In the genomic region with DNA sequence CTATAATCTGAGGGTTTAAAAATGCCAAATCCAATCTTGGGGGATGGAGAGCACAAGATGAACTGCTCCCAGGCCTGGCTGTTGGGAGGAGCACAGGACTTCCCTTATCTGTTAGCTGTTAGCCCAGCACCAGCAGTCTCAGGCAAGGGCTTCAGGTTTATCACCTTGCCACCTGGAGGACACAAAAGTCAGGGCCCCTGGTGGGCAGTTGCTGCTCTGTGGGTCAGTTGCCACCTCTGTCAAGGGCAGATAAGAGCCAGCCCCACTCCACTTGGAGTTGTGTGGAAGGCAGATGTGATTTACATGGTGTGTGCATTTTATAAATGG, we compare ENCODE assay signal across 10 mouse cellular contexts.
DNase-seq lines count a peak whose midpoint lies in the region; ATAC-seq lines count a peak whose summit lies in the region.
"Had no signal": no experiment of that assay in that cellular context is flagged by ENCODE, and none has a peak within 500 bp of the region (broad histone marks: within the 10 kb centered on the region; RNA-seq: fewer than 3 reads in every experiment).

No protein-coding gene starts in this region.

- peaks cover 25% of the 10 kb centered on the region for H3K4me1 ChIP-seq in heart, embryonic 12.5 days (replicated peaks)
- peaks cover 22% of the 10 kb centered on the region for H3K4me1 ChIP-seq in embryonic facial prominence, embryonic 13.5 days
- H3K4me1 ChIP-seq in hindbrain, embryonic 14.5 days (replicated peaks; ENCODE audit: control insufficient read depth, insufficient read depth, low read length) = peaks cover 25% of the 10 kb centered on the region
- peaks cover 31% of the 10 kb centered on the region for H3K4me1 ChIP-seq in midbrain, embryonic 15.5 days

- peak; percentile 39 for ATAC-seq in heart, embryonic 12.5 days (ENCODE audit: insufficient number of reproducible peaks, low FRiP score)
- peak; percentile 26; the same call in 1 of the 2 replicates for ATAC-seq in embryonic facial prominence, embryonic 13.5 days (ENCODE audit: insufficient number of reproducible peaks, insufficient read depth, low FRiP score, low TSS enrichment, low read depth)
- ATAC-seq in hindbrain, embryonic 14.5 days (ENCODE audit: low FRiP score) = peak; percentile 29; the same call in 1 of the 2 replicates
- ATAC-seq in midbrain, embryonic 15.5 days (replicated peaks) = peak; percentile 15
- no peak for ATAC-seq in megakaryocyte progenitor cell, adult 5-6 weeks (replicated peaks; ENCODE audit: poor library complexity)
- no peak for ATAC-seq in megakaryocyte, adult 5-6 weeks (ENCODE audit: poor library complexity, severe bottlenecking)
- ATAC-seq: Patski had no signal

- H3K9ac ChIP-seq in heart, embryonic 12.5 days = no peak overlapping the region
- peak overlapping the region; percentile 32; the same call in 1 of the 2 replicates for H3K9ac ChIP-seq in embryonic facial prominence, embryonic 13.5 days
- peak overlapping the region; percentile 35; the same call in 1 of the 2 replicates for H3K9ac ChIP-seq in hindbrain, embryonic 14.5 days
- 0 out of 2 replicates have a peak overlapping the region, but pooled peaks have one; percentile 11 for H3K9ac ChIP-seq in midbrain, embryonic 15.5 days

- peaks cover 12% of the 10 kb centered on the region; the same call in 1 of the 2 replicates for H3K27me3 ChIP-seq in heart, embryonic 12.5 days (replicated peaks)
- no peaks in the 10 kb centered on the region for H3K27me3 ChIP-seq in embryonic facial prominence, embryonic 13.5 days
- no peaks in the 10 kb centered on the region for H3K27me3 ChIP-seq in hindbrain, embryonic 14.5 days (ENCODE audit: control insufficient read depth, insufficient read depth, low read length)
- no peaks in the 10 kb centered on the region for H3K27me3 ChIP-seq in midbrain, embryonic 15.5 days (replicated peaks)
- H3K27me3 ChIP-seq: Patski had no signal

- intact Hi-C loops in heart, postnatal 36 days (cut with DNase I) = no loop called here

- no peaks in the 10 kb centered on the region for H3K9me3 ChIP-seq in heart, embryonic 12.5 days (replicated peaks)
- H3K9me3 ChIP-seq in embryonic facial prominence, embryonic 13.5 days = no peaks in the 10 kb centered on the region
- no peaks in the 10 kb centered on the region for H3K9me3 ChIP-seq in hindbrain, embryonic 14.5 days (ENCODE audit: control insufficient read depth, low read length)
- H3K9me3 ChIP-seq in midbrain, embryonic 15.5 days = no peaks in the 10 kb centered on the region

- no peaks in the 10 kb centered on the region for H3K36me3 ChIP-seq in heart, embryonic 12.5 days
- no peaks in the 10 kb centered on the region for H3K36me3 ChIP-seq in embryonic facial prominence, embryonic 13.5 days
- H3K36me3 ChIP-seq in hindbrain, embryonic 14.5 days (replicated peaks; ENCODE audit: control insufficient read depth, insufficient read depth) = no peaks in the 10 kb centered on the region
- H3K36me3 ChIP-seq in midbrain, embryonic 15.5 days (replicated peaks) = no peaks in the 10 kb centered on the region

- H3K27ac ChIP-seq in heart, embryonic 12.5 days (ENCODE audit: poor library complexity, severe bottlenecking) = peak overlapping the region; percentile 76
- peak overlapping the region; percentile 75 for H3K27ac ChIP-seq in embryonic facial prominence, embryonic 13.5 days
- H3K27ac ChIP-seq in hindbrain, embryonic 14.5 days = peak overlapping the region; percentile 89
- H3K27ac ChIP-seq in midbrain, embryonic 15.5 days = peak overlapping the region; percentile 83

- H3K4me2 ChIP-seq in heart, embryonic 12.5 days = peak overlapping the region; percentile 44
- H3K4me2 ChIP-seq in embryonic facial prominence, embryonic 13.5 days = peak overlapping the region; percentile 51
- peak overlapping the region; percentile 19 for H3K4me2 ChIP-seq in hindbrain, embryonic 14.5 days (replicated peaks)
- peak overlapping the region; percentile 9; the same call in 1 of the 2 replicates for H3K4me2 ChIP-seq in midbrain, embryonic 15.5 days

- DNase-seq in heart, postnatal 36 days = no peak
- no peak for DNase-seq in hindbrain, embryonic 14.5 days (ENCODE audit: low spot score)
- DNase-seq in cerebellum, adult 18-20 months = no peak
- DNase-seq: B cell, adult 2 months had no signal

- H3K4me3 ChIP-seq in heart, embryonic 12.5 days = no peak overlapping the region
- H3K4me3 ChIP-seq in embryonic facial prominence, embryonic 13.5 days = no peak overlapping the region
- no peak overlapping the region for H3K4me3 ChIP-seq in hindbrain, embryonic 14.5 days (replicated peaks; ENCODE audit: low read length)
- H3K4me3 ChIP-seq in midbrain, embryonic 15.5 days = no peak overlapping the region

Comparison
In these comparisons a context has a peak if more than half of its experiments do, and no peak if none do; other contexts are left out.
1. ATAC-seq: peak in heart, embryonic 12.5 days (single experiment), embryonic facial prominence, embryonic 13.5 days (single experiment), hindbrain, embryonic 14.5 days (single experiment) and midbrain, embryonic 15.5 days (single experiment); none in megakaryocyte progenitor cell, adult 5-6 weeks (single experiment) and megakaryocyte, adult 5-6 weeks (single experiment).
2. Peak in every context shown above with its lines, with median percentiles within 50 percentile points of each other: H3K27ac ChIP-seq and H3K4me2 ChIP-seq.